Mouse (Mus musculus) heart, adult 2 months (tissue): ENCODE data around the gene Cntrob. TPM values are rescaled to one million over a fixed set of nuclear protein-coding genes. Genes with fewer than 3 reads are reported as not detected.

Experiments used
- DNase-seq, 2 experiments: peaks; one replicate each; pipeline ENCODE4 v3.0.0; 2021
- H3K27ac ChIP-seq: fragments of 200-600 bp; 2 replicates; pipeline ENCODE4 v1.8.1; 2022
- H3K27me3 ChIP-seq: fragments of 200-500 bp; 2 replicates; pipeline ENCODE4 v1.6.1; 2012; ENCODE audit warnings: mild to moderate bottlenecking, low read length, inconsistent platforms, mixed read lengths; ENCODE audit not compliant: control insufficient read depth, insufficient read depth
- H3K36me3 ChIP-seq: fragments of 200-500 bp; 2 replicates; pipeline ENCODE4 v1.6.1; 2012; ENCODE audit warnings: low read length, inconsistent platforms; ENCODE audit not compliant: control insufficient read depth, insufficient read depth
- H3K4me1 ChIP-seq: fragments of 200-500 bp; 2 replicates; pipeline ENCODE4 v1.6.1; 2011; ENCODE audit warnings: low read length; ENCODE audit not compliant: control insufficient read depth, insufficient read depth
- H3K4me3 ChIP-seq: fragments of 200-600 bp; 2 replicates; pipeline ENCODE4 v1.8.1; 2022
- H3K79me2 ChIP-seq: fragments of 200-500 bp; replicated peaks from 2 replicates; pipeline ENCODE4 v1.6.1; 2012; ENCODE audit warnings: mild to moderate bottlenecking, inconsistent platforms, low read length, moderate library complexity, mixed read lengths; ENCODE audit not compliant: control insufficient read depth, insufficient read depth
- H3K9ac ChIP-seq: fragments of 200-500 bp; 2 replicates; pipeline ENCODE4 v1.6.1; 2012; ENCODE audit warnings: low read depth, mild to moderate bottlenecking, control low read depth, inconsistent platforms, low read length, mixed read lengths
- CTCF ChIP-seq: fragments of 200-600 bp; IDR thresholded peaks from 2 replicates; pipeline ENCODE4 v1.8.1; 2022; ENCODE audit warnings: antibody characterized with exemption, mild to moderate bottlenecking, moderate library complexity
- EP300 ChIP-seq: fragments of 200-500 bp; IDR thresholded peaks from 2 replicates; pipeline ENCODE4 v1.6.1; 2011; ENCODE audit warnings: low read depth, low read length, control low read depth; ENCODE audit not compliant: insufficient read depth
- POLR2A ChIP-seq: fragments of 200-500 bp; IDR thresholded peaks from 2 replicates; pipeline ENCODE4 v1.6.1; 2011; ENCODE audit warnings: mild to moderate bottlenecking, low read depth, low read length, control low read depth; ENCODE audit not compliant: insufficient read depth
- WGBS: fragments of 180-500 bp; shearing (Covaris S2); methylation state at CpG from one replicate; pipeline ENCODE4 v1.1.7; 2018; 5-methylcytosine and 5-hydroxymethylcytosine counted together
- intact Hi-C: fragments of 180-260 bp; cut with DNase I; formaldehyde crosslinking; loops from one replicate; pipeline ENCODE4 v1.15.1; 2025
- long read RNA-seq: library from polyadenylated mRNA; stranded (forward); transcript quantifications from one replicate; pipeline ENCODE4 v2.0.0, GENCODE M21; 2021
- polyA plus RNA-seq: library from polyadenylated mRNA; depleted of rRNA; stranded (reverse); fragments of >200 nt; gene quantifications from 2 replicates; pipeline ENCODE4 v1.2.3, GENCODE M21; 2012; rRNA removed
- total RNA-seq, 2 experiments: library from RNA; stranded (reverse); gene quantifications; 2 replicates each; pipeline ENCODE4 v1.2.3; 2021

The Cntrob gene
- 1 to 10 TPM; 2.3 to 2.5 TPM for total RNA-seq
- 3.0 and 4.0 TPM in 2 replicates for polyA plus RNA-seq
- long read RNA-seq, partial matches to known transcripts, result 1 of 2 reads
- long read RNA-seq, other reads (novel, unspliced or antisense), result 1 of 2 reads

DNA sequence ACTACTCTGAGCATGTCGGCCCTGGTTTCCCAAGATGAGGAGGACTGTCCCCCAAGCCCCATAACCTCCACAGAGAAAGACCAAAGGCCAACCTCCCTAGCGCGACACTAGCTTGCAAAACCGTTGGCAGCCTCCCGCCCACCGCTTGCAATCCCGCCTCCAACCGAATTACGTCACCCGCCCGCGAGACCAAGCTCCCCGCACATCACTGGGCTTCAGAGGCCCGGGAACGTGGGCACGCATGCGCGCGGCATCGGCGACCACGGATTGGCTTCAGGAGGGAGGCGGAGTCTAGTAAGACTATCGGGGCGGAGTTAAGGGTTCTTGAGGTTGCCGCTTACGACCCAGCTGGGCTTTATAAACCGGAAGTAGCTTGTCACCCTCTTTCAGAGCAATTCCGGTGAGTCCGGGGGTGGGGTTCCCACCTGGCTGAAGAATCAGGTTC lies at the start of gene Cntrob, which contains the start of gene Trappc1:
Gene Cntrob (minus strand): TSS at position 109 of the 445 bp plus-strand sequence.
Gene Trappc1 (plus strand): TSS at position 314 of the 445 bp plus-strand sequence.
- peak within 1 kb of the TSS; percentile 66 for H3K4me3 ChIP-seq
- H3K27me3 ChIP-seq, result peaks cover 1% of the 10 kb centered on the region; the same call in 1 of the 2 replicates
- WGBS, result under 1% methylated on average over 30 of the region's 30 CpGs
- peak within 1 kb of the TSS; percentile 84 for H3K9ac ChIP-seq
- H3K4me1 ChIP-seq, result peaks cover 10% of the 10 kb centered on the region
- TF ChIP-seq POLR2A (peak; percentile 89), CTCF (no peak), EP300 (peak; percentile 45; the same call in 1 of the 2 replicates)
- intact Hi-C loops, result loop anchor here (2.0 to 10.0 kb wide), 4 partner anchors 17 to 259 kb away; partner anchors contain the start of gene Rnf227
- no peaks in the 10 kb centered on the region for H3K36me3 ChIP-seq
- no peaks in the 10 kb centered on the region for H3K79me2 ChIP-seq
- DNase-seq, result peak; percentile 98 to 99
- H3K27ac ChIP-seq, result peak within 1 kb of the TSS; percentile 91

DNA sequence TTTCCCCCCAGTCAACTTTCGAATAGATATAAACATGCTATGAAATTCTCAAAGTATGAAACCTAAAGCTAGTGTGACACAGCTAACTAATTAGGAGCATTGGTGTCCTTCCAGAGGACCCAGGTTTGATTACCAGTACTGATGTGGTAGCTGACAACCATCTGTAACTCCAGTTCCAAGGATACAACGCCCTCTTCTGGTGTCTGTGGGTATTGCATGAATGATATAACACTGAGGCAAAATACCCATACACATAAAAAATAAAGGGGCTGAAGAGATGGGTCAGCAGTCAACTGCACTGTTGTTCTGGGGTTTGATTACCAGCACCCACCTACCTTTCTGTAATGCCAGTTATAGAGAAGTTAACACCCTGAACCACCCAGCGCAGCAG lies 49.2 kb upstream of the Cntrob start:
- no peaks in the 10 kb centered on the region for H3K27me3 ChIP-seq
- peaks cover 2% of the 10 kb centered on the region for H3K4me1 ChIP-seq
- TF ChIP-seq POLR2A (no peak), CTCF (peak; percentile 62)
- WGBS, result 62% methylated on average over 3 of the region's 3 CpGs
- H3K9ac ChIP-seq, result no peak overlapping the region
- no peaks in the 10 kb centered on the region for H3K36me3 ChIP-seq
- intact Hi-C loops, result no loop called here
- H3K79me2 ChIP-seq, result no peaks in the 10 kb centered on the region
- DNase-seq, result no peak
- H3K4me3 ChIP-seq, result no peak overlapping the region
- H3K27ac ChIP-seq, result no peak overlapping the region

DNA sequence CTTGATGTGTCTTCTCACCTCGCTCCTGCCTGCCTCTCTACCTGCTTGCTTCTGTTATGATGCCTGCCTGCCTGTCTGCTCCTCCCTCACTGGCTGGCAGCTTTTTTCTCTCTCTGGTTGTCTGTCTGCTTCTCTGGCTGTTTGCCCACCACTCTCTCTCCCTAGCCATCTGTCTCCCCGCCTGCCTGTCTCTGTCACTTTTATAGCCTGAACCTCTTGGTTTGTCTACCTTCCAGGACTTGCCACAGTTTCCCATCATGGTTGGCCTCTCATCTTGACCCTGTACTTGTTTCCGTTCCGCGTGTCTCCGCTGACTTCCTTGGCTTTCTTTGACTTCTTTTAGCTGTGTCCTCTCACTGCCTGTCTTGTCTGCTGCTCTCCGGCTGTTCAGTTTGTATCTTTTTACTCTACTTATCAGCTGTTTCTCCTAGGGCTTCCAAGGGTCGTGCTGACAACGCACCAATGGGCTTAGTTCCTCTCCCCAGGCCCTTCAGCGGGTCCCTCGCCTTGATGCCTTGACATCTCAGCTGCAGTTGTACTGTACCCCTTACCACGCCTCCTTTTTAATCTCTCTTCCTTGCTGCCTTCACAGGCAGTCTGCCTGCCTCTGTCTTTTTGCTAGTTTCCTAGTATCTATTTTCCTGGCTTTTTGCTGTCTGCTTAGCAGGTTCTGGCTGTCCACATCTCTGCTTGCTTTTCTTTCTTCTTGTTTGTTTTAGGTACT lies 48.6 kb upstream of the Cntrob start:
- WGBS, result 39% methylated on average over 12 of the region's 12 CpGs
- Histone ChIP-seq H3K79me2 (no peaks in the 10 kb centered on the region), H3K27ac (no peak overlapping the region), H3K9ac (no peak overlapping the region), H3K36me3 (no peaks in the 10 kb centered on the region), H3K4me1 (peaks cover 3% of the 10 kb centered on the region), H3K4me3 (no peak overlapping the region), H3K27me3 (no peaks in the 10 kb centered on the region)
- no peak for DNase-seq
- intact Hi-C loops, result no loop called here
- TF ChIP-seq POLR2A (no peak), EP300 (no peak), CTCF (no peak)

DNA sequence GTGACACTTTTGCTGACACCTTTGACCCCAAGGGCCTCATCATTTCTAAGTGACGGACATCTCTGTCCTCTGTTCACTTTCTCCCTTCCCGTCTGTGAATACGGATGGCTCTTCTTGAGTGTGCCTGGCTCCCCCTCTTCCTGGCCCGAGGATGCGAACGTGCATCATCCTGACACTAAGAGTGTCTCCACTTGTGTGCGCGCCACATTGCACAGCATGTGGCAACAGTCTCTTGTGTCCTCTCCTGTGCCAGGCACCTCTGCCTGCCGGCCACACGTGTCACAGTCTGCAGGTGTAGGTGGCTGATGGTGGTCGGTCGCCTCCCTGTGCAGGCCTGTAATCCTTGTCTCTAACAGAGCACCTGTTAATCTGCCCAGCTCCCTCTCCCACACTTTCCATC lies 48.0 kb upstream of the Cntrob start:
- Histone ChIP-seq H3K9ac (no peak overlapping the region), H3K27ac (no peak overlapping the region)
- intact Hi-C loops, result no loop called here

DNA sequence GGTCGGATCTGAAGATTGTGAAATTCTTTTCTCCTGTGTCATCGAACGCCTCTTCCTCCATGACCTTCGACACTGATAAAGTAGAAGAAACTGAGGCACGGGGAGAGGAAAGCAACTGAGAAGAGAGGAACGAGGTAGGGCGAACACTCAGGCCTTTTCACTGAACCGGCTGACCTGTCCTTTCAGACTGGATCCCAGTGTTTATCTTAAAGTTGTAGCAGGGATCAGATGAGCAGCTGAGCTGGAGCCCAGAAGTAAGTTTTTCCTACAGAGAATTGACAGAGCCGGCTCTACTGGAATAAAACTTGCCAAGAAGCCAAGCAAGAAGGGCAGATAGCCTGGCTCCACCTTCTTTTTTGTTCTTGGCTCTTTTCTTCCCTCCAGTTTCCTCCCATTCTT lies 47.2 kb upstream of the Cntrob start:
- Histone ChIP-seq H3K9ac (no peak overlapping the region), H3K79me2 (no peaks in the 10 kb centered on the region), H3K36me3 (no peaks in the 10 kb centered on the region), H3K4me1 (peaks cover 7% of the 10 kb centered on the region), H3K4me3 (no peak overlapping the region), H3K27ac (no peak overlapping the region; the same call in 1 of the 2 replicates), H3K27me3 (no peaks in the 10 kb centered on the region)
- no peak for TF ChIP-seq CTCF
- TF ChIP-seq EP300, result no peak
- TF ChIP-seq POLR2A, result no peak
- intact Hi-C loops, result no loop called here
- DNase-seq, result no peak
- WGBS, result 52% methylated on average over 9 of the region's 9 CpGs

More for the DNA sequence above, 48.0 kb upstream of the Cntrob start:
- Histone ChIP-seq H3K36me3 (no peaks in the 10 kb centered on the region), H3K4me1 (peaks cover 3% of the 10 kb centered on the region), H3K27me3 (no peaks in the 10 kb centered on the region), H3K4me3 (no peak overlapping the region), H3K79me2 (no peaks in the 10 kb centered on the region)
- TF ChIP-seq EP300 (no peak), CTCF (no peak), POLR2A (no peak)
- DNase-seq, result no peak
- WGBS, result 78% methylated on average over 12 of the region's 12 CpGs
